Mouse (Mus musculus) midbrain, embryonic 14.5 days (tissue): ENCODE results near the gene Fut1. TPM values are rescaled to one million over a fixed set of nuclear protein-coding genes. Genes with fewer than 3 reads are reported as not detected.
A peak's percentile ranks its signal among the peaks of the same experiment; 100 is the strongest.

Source experiments
- ATAC-seq: fragments of 200-750 bp; cut with Nextera tagmentation; 2 replicates; pipeline ENCODE4 v1.8.0; 2017; ENCODE audit warnings: moderate number of reproducible peaks, moderate library complexity; ENCODE audit not compliant: low FRiP score, low TSS enrichment
- DNase-seq: peaks from one replicate; pipeline ENCODE4 v3.0.0-alpha.2; 2015
- H3K27ac ChIP-seq: fragments of 300-500 bp; sonication (generic); replicated peaks from 2 replicates; pipeline ENCODE4 v1.5.1; 2014; ENCODE audit warnings: mild to moderate bottlenecking, low read depth, low read length, moderate library complexity
- H3K27me3 ChIP-seq: fragments of 300-500 bp; sonication (generic); 2 replicates; pipeline ENCODE4 v1.6.1; 2014; ENCODE audit warnings: low read length, control low read depth, mixed read lengths; ENCODE audit not compliant: control insufficient read depth, insufficient read depth
- H3K36me3 ChIP-seq: fragments of 300-500 bp; sonication (generic); 2 replicates; pipeline ENCODE4 v1.6.1; 2014; ENCODE audit warnings: low read length, control low read depth; ENCODE audit not compliant: control insufficient read depth, insufficient read depth
- H3K4me1 ChIP-seq: fragments of 300-500 bp; sonication (generic); 2 replicates; pipeline ENCODE4 v1.6.1; 2014; ENCODE audit warnings: mild to moderate bottlenecking, antibody characterized with exemption, low read length, control low read depth; ENCODE audit not compliant: control insufficient read depth, insufficient read depth
- H3K4me2 ChIP-seq: fragments of 300-500 bp; sonication (generic); 2 replicates; pipeline ENCODE4 v1.6.1; 2014; ENCODE audit warnings: mild to moderate bottlenecking, low read length, moderate library complexity
- H3K4me3 ChIP-seq: fragments of 300-500 bp; sonication (generic); replicated peaks from 2 replicates; pipeline ENCODE4 v1.5.1; 2014; ENCODE audit warnings: low read depth, low read length
- H3K9ac ChIP-seq: fragments of 300-500 bp; sonication (generic); replicated peaks from 2 replicates; pipeline ENCODE4 v1.6.1; 2014; ENCODE audit warnings: mild to moderate bottlenecking, low read length, moderate library complexity
- H3K9me3 ChIP-seq: fragments of 300-500 bp; sonication (generic); 2 replicates; pipeline ENCODE4 v1.6.1; 2016; ENCODE audit warnings: low read length, control low read depth, mixed read lengths; ENCODE audit not compliant: control insufficient read depth
- WGBS: fragments of 180-500 bp; shearing (Covaris S2); extraction: QIAGEN DNeasy Blood & Tissue Kit; methylation state at CpG from one replicate; pipeline ENCODE4 v1.1.7; 2014; 5-methylcytosine and 5-hydroxymethylcytosine counted together
- polyA plus RNA-seq: library from polyadenylated mRNA; unstranded; fragments of >200 nt; fragmentation: Nextera tagmentation; extraction: Ambion mirVana; gene quantifications from 2 replicates; pipeline ENCODE4 v1.2.1, GENCODE M21; 2014

Fut1 gene
- polyA plus RNA-seq, 1 experiment from 2014 or later, result not detected

DNA sequence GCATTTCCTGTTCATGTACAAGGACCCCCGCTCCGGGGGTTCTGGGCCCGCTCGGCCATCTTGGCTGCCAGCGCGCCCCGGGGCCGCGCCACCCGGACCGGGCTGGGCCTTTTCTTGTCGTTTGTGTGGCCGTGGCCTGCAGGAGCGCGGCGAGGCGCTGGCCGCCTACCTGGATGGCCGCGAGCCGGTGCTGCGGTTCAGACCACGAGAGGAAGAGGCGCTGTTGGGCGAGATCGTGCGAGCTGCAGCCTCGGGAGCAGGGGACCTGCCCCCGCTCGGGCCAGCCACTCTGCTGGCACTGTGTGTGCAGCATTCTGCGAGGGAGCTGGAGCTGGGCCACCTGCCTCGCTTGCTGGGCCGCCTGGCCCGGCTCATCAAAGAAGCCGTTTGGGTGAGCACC is 15.4 kb downstream of the Fut1 start:
- Histone ChIP-seq H3K36me3 (peaks cover 7% of the 10 kb centered on the region; the same call in 1 of the 2 replicates), H3K27me3 (peaks cover 8% of the 10 kb centered on the region; the same call in 1 of the 2 replicates), H3K9ac (peak overlapping the region; percentile 40; the same call in 1 of the 2 replicates), H3K4me2 (peak overlapping the region; percentile 41), H3K27ac (no peak overlapping the region), H3K4me3 (no peak overlapping the region), H3K4me1 (peaks cover 5% of the 10 kb centered on the region; the same call in 1 of the 2 replicates), H3K9me3 (no peaks in the 10 kb centered on the region)
- ATAC-seq (no peak), DNase-seq (peak; percentile 47)
- 13% methylated on average over 29 of the region's 35 CpGs for WGBS

DNA sequence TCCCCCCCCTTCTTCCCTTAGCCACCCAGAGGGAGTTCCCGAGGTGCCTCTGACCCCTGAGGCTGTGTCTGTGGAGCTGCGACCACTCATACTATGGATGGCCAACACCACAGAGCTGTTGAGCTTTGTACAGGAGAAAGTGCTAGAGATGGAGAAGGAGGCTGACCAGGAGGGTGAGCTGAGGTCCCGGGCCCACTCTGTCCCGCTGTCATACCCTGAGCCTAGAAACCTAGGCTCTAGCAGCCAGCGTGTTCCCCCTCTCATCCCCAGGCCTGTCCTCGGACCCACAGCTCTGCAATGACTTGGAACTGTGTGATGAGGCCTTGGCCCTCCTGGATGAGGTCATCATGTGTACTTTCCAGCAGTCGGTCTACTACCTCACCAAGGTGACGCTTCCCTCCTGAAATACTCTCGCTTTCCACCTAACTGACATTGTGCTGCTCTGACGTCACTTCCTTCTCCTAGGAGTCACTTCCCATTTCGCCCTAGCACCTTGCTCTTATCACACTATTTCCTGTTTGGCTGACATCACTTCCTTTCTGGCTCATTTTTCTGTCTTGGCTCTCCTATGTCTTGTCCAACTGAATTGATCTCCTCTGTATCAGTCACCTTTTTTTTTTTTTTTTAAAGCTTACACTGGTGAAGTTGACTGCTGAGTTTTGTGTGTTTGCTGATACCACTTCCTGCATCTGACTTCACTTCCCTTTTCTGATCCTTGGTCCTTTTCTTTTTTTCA is 18.0 kb downstream of the Fut1 start:
- Histone ChIP-seq H3K27me3 (peaks cover 8% of the 10 kb centered on the region; the same call in 1 of the 2 replicates), H3K27ac (no peak overlapping the region), H3K4me3 (no peak overlapping the region), H3K9ac (no peak overlapping the region), H3K9me3 (no peaks in the 10 kb centered on the region), H3K36me3 (peaks cover 7% of the 10 kb centered on the region; the same call in 1 of the 2 replicates), H3K4me1 (no peaks in the 10 kb centered on the region), H3K4me2 (no peak overlapping the region)
- ATAC-seq (no peak), DNase-seq (no peak)
- 92% methylated on average over 11 of the region's 11 CpGs for WGBS

DNA sequence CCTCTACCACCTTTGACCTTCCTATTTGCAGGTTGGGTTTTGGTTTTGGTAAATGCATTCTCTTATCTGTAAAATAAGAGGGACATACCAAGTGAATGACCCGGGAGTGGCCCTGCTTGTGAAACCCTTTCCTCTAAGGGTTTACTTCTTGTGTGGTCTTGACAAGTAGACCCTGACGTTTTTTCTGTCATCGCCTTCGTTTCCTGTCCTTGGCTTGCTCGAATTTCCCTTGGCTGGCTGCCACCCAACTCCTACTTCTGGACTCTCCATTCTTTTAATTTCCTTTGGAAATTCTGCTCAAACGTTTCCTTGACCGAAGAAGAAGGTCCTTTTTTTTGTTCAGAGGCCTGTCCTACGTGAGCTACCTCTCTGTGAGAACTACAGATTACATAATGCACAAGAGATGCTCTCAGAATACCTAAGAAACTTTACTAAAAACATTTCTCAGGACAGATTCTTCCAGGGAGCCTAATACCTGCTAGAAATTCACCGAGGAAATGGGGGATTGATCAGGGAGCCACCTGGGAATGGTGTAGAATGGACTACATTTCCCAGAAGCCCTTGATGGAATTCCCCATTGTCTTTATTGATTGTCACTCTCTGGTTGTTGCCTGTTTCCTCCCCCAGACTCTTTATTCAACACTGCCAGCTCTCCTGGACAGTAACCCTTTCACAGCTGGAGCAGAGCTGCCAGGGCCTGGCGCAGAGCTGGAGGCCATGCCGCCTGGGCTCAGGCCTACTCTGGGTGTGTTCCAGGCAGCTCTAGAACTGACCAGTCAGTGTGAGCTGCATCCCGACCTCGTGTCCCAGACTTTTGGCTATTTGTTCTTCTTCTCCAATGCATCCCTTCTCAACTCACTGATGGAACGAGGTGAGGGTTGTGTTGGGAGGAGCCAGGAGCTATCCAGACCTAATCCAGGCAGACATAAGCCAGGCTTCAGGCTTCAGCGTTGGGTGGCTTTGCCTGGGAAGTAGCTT is 18.9 kb downstream of the Fut1 start:
- Histone ChIP-seq H3K36me3 (peaks cover 7% of the 10 kb centered on the region; the same call in 1 of the 2 replicates), H3K4me2 (no peak overlapping the region), H3K4me1 (no peaks in the 10 kb centered on the region), H3K27ac (no peak overlapping the region), H3K4me3 (no peak overlapping the region), H3K9me3 (no peaks in the 10 kb centered on the region), H3K27me3 (peaks cover 8% of the 10 kb centered on the region; the same call in 1 of the 2 replicates), H3K9ac (no peak overlapping the region)
- DNase-seq, result no peak
- no peak for ATAC-seq
- 91% methylated on average over 15 of the region's 15 CpGs for WGBS

DNA sequence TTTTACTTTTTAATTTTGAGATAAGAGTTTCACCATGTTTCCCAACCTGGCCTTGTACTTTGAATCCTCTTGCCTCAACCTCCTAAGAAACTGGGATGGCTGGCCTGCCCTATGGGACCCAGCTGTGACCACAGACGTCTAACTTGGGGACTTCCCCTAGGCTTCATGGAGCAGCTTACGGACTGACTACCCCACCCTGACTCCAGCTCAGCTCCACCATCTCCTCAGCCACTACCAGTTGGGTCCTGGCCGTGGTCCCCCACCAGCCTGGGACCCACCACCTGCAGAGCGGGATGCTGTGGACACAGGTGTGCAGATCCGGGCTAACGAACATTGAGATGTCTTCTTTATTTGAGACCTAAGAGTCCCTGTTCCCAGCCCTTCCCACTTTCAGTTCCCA is 20.6 kb downstream of the Fut1 start:
- ATAC-seq (no peak), DNase-seq (no peak)
- Histone ChIP-seq H3K27me3 (peaks cover 7% of the 10 kb centered on the region; the same call in 1 of the 2 replicates), H3K36me3 (peaks cover 7% of the 10 kb centered on the region; the same call in 1 of the 2 replicates), H3K4me3 (no peak overlapping the region), H3K9ac (no peak overlapping the region), H3K4me2 (peak overlapping the region; percentile 50; the same call in 1 of the 2 replicates), H3K27ac (no peak overlapping the region), H3K4me1 (peaks cover 7% of the 10 kb centered on the region), H3K9me3 (no peaks in the 10 kb centered on the region)
- WGBS, result 96% methylated on average over 6 of the region's 6 CpGs

DNA sequence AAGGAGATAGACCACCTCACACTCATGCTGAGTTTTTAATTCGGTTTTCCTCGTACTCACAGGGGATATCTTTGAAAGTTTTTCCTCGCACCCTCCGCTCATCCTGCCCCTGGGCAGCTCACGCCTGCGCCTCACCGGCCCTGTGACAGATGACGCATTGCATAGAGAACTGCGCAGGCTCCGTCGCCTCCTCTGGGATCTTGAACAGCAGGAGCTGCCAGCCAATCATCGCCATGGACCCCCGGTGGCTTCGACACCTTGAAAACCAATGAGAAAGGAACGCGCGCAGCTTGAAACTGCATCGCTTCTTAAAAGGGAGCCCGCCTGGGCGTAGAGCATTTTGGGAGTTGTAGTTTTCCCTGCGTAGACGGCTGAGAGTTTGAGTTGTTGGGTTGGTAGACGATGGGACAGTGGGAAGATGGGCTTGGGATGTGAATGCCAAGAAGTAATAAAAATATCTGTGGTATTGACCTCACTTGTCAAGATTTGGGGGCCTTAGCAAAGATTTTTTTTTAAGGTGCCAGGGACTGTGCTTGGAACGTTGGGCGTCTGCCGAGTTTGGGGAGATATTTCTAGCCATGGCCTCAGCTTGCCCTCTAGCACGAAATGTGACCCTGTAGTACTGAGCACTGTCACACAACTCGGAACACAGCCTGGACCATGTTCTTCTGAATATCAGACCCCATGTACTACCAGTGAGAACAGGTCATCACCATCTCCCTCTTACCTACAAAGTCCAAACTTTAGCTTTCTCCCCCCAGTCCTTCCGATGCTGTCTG is 21.7 kb downstream of the Fut1 start:
- DNase-seq (peak; percentile 99), ATAC-seq (peak; percentile 88)
- Histone ChIP-seq H3K27me3 (no peaks in the 10 kb centered on the region), H3K4me1 (peaks cover 12% of the 10 kb centered on the region), H3K9ac (no peak overlapping the region; the same call in 1 of the 2 replicates), H3K36me3 (peaks cover 7% of the 10 kb centered on the region; the same call in 1 of the 2 replicates), H3K27ac (no peak overlapping the region), H3K4me2 (peak overlapping the region; percentile 50), H3K4me3 (peak overlapping the region; percentile 22), H3K9me3 (no peaks in the 10 kb centered on the region)
- WGBS, result 17% methylated on average over 29 of the region's 29 CpGs

DNA sequence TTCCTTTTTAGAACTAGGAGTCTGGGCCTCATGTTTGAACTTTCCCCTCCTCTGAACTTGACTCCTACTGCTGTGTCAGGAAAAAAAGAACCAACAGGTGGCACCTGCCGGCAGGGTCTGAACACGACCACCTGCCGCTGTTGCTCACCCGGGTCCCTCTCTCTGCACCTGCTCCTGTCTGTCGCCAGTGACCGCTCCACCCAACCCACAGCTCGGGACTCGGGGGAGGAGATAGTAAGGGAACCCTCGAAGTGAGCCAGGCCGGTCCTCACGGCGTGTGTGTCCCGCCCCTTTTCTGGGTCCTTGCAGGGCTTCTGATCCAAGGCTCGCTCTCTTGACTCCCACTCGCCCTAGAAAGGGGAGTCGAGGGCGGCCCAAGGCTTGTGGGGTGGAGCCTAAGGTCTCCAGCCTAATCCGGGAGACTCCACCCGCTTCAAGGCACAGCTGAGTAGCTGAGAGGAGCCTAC is 22.5 kb downstream of the Fut1 start, which contains the start of gene Mamstr:
Gene Mamstr, plus strand, starts transcription at position 417 of the 467 bp plus-strand sequence.
- 20% methylated on average over 19 of the region's 19 CpGs for WGBS
- Histone ChIP-seq H3K36me3 (peaks cover 7% of the 10 kb centered on the region; the same call in 1 of the 2 replicates), H3K9ac (no peak within 1 kb of the TSS), H3K4me2 (no peak within 1 kb of the TSS), H3K4me1 (peaks cover 19% of the 10 kb centered on the region), H3K27me3 (no peaks in the 10 kb centered on the region), H3K9me3 (no peaks in the 10 kb centered on the region), H3K27ac (no peak within 1 kb of the TSS), H3K4me3 (no peak within 1 kb of the TSS)
- ATAC-seq, result no peak
- no peak for DNase-seq

DNA sequence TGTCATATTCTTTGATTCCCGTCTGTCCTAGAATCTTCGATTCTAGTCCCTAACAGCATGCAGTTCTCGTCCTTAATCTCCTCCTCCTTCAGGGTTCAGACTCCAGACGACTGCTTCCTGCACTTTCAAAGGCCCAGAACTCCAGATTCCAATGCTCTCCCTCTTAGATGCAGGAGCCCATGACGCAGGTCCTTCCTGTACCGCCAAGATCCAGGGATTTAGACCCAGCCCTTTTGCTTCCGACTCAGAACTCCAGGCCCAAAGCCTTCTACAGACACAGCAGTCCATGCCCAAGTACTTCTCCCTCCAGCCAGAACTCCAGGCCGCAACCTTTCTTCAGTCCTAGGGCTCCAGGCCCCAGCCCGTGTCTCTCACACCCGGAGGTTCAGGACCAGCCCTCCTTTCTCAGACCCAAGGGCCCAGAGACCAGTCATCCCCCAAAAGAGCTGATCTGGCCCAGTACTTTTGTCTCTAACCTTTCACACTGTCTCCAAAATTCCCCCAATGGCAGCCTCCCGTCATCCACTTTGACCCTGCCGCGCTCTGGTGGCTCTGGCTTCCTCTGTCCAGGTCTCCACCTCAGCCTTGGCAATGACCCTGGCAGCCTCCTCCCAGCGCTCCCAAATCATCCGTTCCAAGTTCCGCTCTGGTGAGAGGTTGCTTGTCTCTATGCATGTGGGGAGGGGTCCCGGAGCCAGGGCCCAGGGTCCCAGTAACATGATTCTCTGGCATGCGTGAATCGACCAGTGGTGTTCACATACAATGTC is 23.3 kb downstream of the Fut1 start:
- Histone ChIP-seq H3K36me3 (peaks cover 7% of the 10 kb centered on the region; the same call in 1 of the 2 replicates), H3K27me3 (no peaks in the 10 kb centered on the region), H3K27ac (no peak overlapping the region), H3K4me3 (no peak overlapping the region), H3K4me2 (no peak overlapping the region), H3K9me3 (no peaks in the 10 kb centered on the region), H3K9ac (no peak overlapping the region), H3K4me1 (peaks cover 23% of the 10 kb centered on the region)
- 73% methylated on average over 19 of the region's 19 CpGs for WGBS
- ATAC-seq (no peak), DNase-seq (no peak)
